Mouse (Mus musculus) cerebellum, adult 9-11 months (tissue): ENCODE data around the gene Tulp3.
"Not testable (repeated sequence)": the region's sequence is repeated elsewhere in the genome, so short reads cannot be mapped to it uniquely, and the experiment has no call there.

Experiments used
- DNase-seq: peaks from one replicate; pipeline ENCODE4 v3.0.0; 2022

The Tulp3 gene

GRCm38 (mm10) chr6:128355726-128356416, at the start of gene Tulp3:
TSS of gene Tulp3 (minus strand) at chr6:128355851.
- peak; percentile 98 for DNase-seq

GRCm38 (mm10) chr6:128404708-128405107, 49.1 kb upstream of the Tulp3 start:
- DNase-seq: peak; percentile 25

GRCm38 (mm10) chr6:128399421-128400185, 44.0 kb upstream of the Tulp3 start:
- DNase-seq: peak; percentile 81

GRCm38 (mm10) chr6:128398996-128399395, 43.3 kb upstream of the Tulp3 start, which contains the start of gene Nrip2:
TSS of gene Nrip2 (plus strand) at chr6:128399296.
- no peak for DNase-seq

GRCm38 (mm10) chr6:128397574-128398261, 42.1 kb upstream of the Tulp3 start:
- no peak for DNase-seq

DNA sequence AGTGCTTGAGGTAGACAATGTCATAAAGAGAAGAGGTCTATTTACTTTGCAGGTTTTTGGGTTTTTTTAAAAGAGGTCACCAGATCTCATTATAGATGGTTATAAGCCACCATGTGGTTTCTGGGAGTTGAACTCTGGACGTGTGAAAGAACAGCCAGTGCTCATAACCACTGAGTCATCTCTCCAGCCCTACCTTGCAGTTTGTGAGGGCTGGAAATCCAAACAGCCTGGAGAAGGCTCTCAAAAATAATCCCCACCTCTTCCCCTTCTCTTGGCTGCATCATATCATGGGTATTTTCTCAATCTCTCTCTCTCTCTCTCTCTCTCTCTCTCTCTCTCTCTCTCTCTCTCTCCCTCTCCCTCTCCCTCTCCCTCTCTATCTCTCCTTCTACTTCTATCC, 35.0 kb upstream of the Tulp3 start:
- DNase-seq: no peak

- no peak for DNase-seq
These were observed 33.5 kb upstream of the Tulp3 start for GRCm38 (mm10) chr6:128389185-128389584.

GRCm38 (mm10) chr6:128385026-128385425, 29.4 kb upstream of the Tulp3 start:
- no peak for DNase-seq

GRCm38 (mm10) chr6:128383752-128384151, 28.1 kb upstream of the Tulp3 start:
- no peak for DNase-seq

DNA sequence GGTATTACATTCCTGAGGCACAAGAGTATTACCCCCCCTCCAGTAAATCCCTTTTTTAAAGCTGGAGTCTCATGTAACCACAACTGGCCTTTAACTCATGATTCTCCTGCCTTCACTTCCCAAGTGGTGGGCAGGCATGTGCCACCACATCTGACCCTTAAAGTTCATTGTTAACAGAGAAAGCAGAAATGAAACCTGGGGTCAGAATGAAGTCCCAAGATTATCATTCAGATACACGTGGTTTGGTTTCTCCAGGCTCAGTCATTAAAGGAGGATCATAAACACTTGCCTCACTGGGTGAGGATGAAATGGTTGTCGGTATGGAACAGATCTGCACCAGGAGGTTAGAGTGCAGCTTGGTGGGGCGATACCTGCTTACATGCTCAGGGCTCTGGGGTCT, 25.6 kb upstream of the Tulp3 start:
- no peak for DNase-seq

DNA sequence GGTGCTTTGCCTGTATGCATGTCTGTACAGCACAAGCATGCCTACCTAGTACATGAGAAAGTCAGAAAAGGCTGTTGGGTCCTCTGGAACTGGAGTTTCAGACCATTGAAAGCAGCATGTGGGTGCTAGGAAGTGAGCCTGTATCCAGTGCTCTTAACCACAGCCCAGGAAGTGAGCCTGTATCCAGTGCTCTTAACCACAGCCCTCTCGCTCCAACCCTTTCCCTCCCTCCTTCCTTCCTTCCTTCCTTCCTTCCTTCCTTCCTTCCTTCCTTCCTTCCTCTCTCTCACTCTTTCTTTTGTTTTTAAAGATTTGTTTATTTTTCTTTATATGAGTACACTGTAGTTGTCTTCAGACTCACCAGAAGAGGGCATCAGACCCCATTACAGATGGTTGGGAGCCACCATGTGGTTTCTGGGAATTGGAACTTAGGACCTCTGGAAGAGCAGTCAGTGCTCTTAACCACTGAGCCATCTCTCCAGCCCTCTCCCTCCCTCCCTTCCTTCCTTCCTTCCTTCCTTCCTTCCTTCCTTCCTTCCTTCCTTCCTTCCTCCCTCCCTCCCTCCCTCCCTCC, 25.0 kb upstream of the Tulp3 start:
- not testable (repeated sequence) for DNase-seq

- DNase-seq: no peak
These were observed 24.0 kb upstream of the Tulp3 start for GRCm38 (mm10) chr6:128379636-128380035.

DNA sequence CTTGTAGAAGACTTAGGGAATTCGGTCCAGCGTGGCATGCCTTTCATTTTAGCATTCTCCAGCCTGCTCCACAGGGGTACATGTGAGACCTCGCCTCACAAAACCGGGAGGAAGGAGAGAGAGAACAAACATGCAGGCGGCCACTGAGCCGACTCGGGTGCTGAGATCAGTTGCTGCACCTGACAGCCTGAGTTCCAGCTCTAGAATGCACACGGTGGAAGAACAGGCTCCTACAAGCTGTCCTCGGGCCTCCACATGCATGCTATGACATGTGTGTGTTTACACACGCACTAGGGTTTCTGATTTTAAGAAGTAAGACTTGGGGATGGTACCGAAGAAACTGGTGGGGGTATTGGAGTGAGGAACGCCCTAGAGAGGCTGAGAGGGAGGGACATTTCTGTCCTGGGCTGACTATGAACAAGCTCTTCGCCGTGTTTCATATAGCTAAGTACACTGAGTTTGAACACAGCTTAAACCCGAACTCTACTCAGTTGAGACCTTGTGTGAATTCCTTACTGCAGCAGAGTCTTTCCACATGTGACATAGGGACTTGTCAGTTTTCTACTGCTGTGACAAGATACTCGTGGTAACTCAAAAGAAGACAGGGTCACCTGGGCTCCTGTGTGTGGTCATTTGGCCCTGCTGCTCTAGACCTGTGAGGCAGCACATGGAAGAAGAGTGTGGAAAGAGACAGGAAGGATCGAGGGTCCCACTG, 20.9 kb upstream of the Tulp3 start:
- no peak for DNase-seq

GRCm38 (mm10) chr6:128375192-128375591, 19.5 kb upstream of the Tulp3 start, which contains the start of the genes Tex52 and Gm44596:
TSS of gene Tex52 (plus strand) at chr6:128375456.
TSS of gene Gm44596 (plus strand) at chr6:128375503.
- DNase-seq: no peak

- no peak for DNase-seq
These were observed 14.4 kb upstream of the Tulp3 start for GRCm38 (mm10) chr6:128370040-128370439.

- DNase-seq: no peak
These were observed 10.8 kb upstream of the Tulp3 start for GRCm38 (mm10) chr6:128366466-128366865.

GRCm38 (mm10) chr6:128364721-128365120, 9.1 kb upstream of the Tulp3 start:
- no peak for DNase-seq

GRCm38 (mm10) chr6:128363007-128363825, 7.6 kb upstream of the Tulp3 start:
- DNase-seq: no peak

GRCm38 (mm10) chr6:128362381-128363006, 6.8 kb upstream of the Tulp3 start, which contains the start of the genes Rhno1 and Foxm1:
TSS of gene Rhno1 (minus strand) at chr6:128362911.
TSS of gene Foxm1 (plus strand) at chr6:128362967.
- DNase-seq: peak; percentile 85

GRCm38 (mm10) chr6:128361901-128362300, 6.2 kb upstream of the Tulp3 start:
- DNase-seq: no peak

GRCm38 (mm10) chr6:128358999-128359398, 3.3 kb upstream of the Tulp3 start:
- DNase-seq: peak; percentile 69
